Mouse (Mus musculus) stomach, embryonic 16.5 days (tissue): ENCODE measurements around the gene Slc27a3. TPM values are rescaled to one million over a fixed set of nuclear protein-coding genes. Genes with fewer than 3 reads are reported as not detected.
A peak's percentile ranks its signal among the peaks of the same experiment; 100 is the strongest.

Source experiments
- ATAC-seq: fragments of 200-750 bp; cut with Nextera tagmentation; 2 replicates; pipeline ENCODE4 v1.8.0; 2017; ENCODE audit warnings: moderate number of reproducible peaks, moderate TSS enrichment; ENCODE audit not compliant: insufficient read depth, low FRiP score
- H3K27ac ChIP-seq: fragments of 300-500 bp; sonication (generic); 2 replicates; pipeline ENCODE4 v1.5.1; 2014; ENCODE audit warnings: low read length
- H3K27me3 ChIP-seq: fragments of 300-500 bp; sonication (generic); 2 replicates; pipeline ENCODE4 v1.6.1; 2014; ENCODE audit warnings: low read length, control low read depth, mixed read lengths; ENCODE audit not compliant: control insufficient read depth, insufficient read depth
- H3K36me3 ChIP-seq: fragments of 300-500 bp; sonication (generic); 2 replicates; pipeline ENCODE4 v1.6.1; 2014; ENCODE audit warnings: low read length; ENCODE audit not compliant: control insufficient read depth, insufficient read depth
- H3K4me1 ChIP-seq: fragments of 300-500 bp; sonication (generic); 2 replicates; pipeline ENCODE4 v1.6.1; 2014; ENCODE audit warnings: low read length, control low read depth, mixed read lengths; ENCODE audit not compliant: control insufficient read depth, insufficient read depth
- H3K4me2 ChIP-seq: fragments of 300-500 bp; sonication (generic); 2 replicates; pipeline ENCODE4 v1.6.1; 2014; ENCODE audit warnings: low read depth, low read length, mixed read lengths
- H3K4me3 ChIP-seq: fragments of 300-500 bp; sonication (generic); replicated peaks from 2 replicates; pipeline ENCODE4 v1.5.1; 2014; ENCODE audit warnings: mild to moderate bottlenecking, low read length
- H3K9ac ChIP-seq: fragments of 300-500 bp; sonication (generic); 2 replicates; pipeline ENCODE4 v1.6.1; 2014; ENCODE audit warnings: low read length
- H3K9me3 ChIP-seq: fragments of 300-500 bp; sonication (generic); replicated peaks from 2 replicates; pipeline ENCODE4 v1.6.1; 2016; ENCODE audit warnings: low read length, control low read depth; ENCODE audit not compliant: control insufficient read depth
- WGBS: fragments of 180-500 bp; shearing (Covaris S2); extraction: QIAGEN DNeasy Blood & Tissue Kit; methylation state at CpG from one replicate; pipeline ENCODE4 v1.1.7; 2014; 5-methylcytosine and 5-hydroxymethylcytosine counted together
- polyA plus RNA-seq: library from polyadenylated mRNA; unstranded; fragments of >200 nt; fragmentation: Nextera tagmentation; extraction: Ambion mirVana; gene quantifications from 2 replicates; pipeline ENCODE4 v1.2.1, GENCODE M21; 2015

Slc27a3 gene
- polyA plus RNA-seq, 1 experiment from 2014 or later = 10.1 TPM

DNA sequence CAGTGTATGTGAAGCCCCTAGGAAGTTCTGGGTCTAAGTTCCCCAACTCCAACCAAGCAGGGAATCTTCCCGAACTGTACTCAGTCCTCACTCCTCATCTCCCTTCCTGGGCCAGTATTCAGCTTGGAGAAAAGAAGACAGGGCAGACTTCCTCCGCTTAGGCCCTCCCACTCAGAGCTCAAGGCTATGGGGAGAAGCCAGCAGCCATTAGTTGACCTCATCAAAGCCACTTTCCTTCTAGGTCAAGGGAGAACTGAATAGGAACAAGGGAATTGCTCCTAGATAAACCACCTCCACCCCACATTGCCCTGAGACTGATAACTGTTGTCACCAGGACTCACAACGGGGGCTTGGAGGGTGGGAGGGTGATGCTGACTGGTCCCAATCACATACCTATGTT is 14.4 kb upstream of the Slc27a3 start:
- 82% methylated on average over 3 of the region's 3 CpGs for WGBS
- H3K4me3 ChIP-seq = no peak overlapping the region
- H3K9ac ChIP-seq = no peak overlapping the region
- H3K9me3 ChIP-seq = no peaks in the 10 kb centered on the region
- no peaks in the 10 kb centered on the region for H3K27me3 ChIP-seq
- H3K4me1 ChIP-seq = no peaks in the 10 kb centered on the region
- H3K27ac ChIP-seq = no peak overlapping the region
- ATAC-seq = no peak
- H3K36me3 ChIP-seq = peaks cover 36% of the 10 kb centered on the region
- H3K4me2 ChIP-seq = no peak overlapping the region

DNA sequence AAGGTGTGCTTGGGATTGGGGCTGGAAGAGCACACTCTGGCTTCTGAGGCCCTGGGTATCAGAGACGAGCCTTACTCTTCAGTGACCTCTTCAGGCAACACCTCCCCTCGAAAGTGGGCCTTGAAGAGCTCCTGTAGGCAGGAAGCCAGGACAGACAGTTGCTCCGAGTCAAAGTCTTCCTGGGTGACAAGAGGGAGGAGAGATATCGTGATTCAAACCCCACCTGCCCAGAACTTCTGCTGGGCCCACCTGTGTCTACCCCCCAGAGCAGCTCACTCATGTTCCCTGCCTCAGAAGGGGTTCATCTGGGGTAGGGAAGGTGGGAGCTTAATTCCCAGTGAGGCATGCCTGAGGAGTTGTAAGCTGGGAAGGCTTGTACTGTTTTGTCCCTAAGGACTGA is 11.3 kb upstream of the Slc27a3 start:
- H3K9me3 ChIP-seq = no peaks in the 10 kb centered on the region
- H3K36me3 ChIP-seq = peaks cover 27% of the 10 kb centered on the region
- no peak overlapping the region for H3K27ac ChIP-seq
- H3K4me2 ChIP-seq = no peak overlapping the region
- no peak for ATAC-seq
- H3K4me1 ChIP-seq = no peaks in the 10 kb centered on the region
- H3K4me3 ChIP-seq = no peak overlapping the region
- H3K27me3 ChIP-seq = no peaks in the 10 kb centered on the region
- H3K9ac ChIP-seq = no peak overlapping the region
- WGBS = 84% methylated on average over 4 of the region's 4 CpGs

DNA sequence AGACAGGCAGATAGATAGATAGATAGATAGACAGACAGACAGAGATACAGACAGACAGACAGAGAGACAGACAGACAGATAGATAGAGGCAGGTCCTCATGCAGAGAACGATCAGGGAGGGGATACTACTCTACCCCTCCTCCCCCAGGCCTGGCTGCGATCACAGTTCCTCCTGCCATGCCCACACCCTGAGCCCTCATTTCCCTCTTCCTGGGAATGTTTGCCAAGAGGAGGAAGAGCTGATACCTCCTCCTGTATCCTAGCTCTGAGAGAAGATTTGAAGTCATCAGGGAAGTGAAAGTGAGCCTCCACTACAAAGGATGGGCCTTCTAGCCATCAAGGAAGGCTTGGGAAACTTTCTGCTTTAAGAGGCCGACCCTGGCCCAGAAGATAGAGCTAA is 5.9 kb upstream of the Slc27a3 start:
- Histone ChIP-seq H3K36me3 (peaks cover 13% of the 10 kb centered on the region; the same call in 1 of the 2 replicates), H3K27ac (no peak overlapping the region)
- WGBS = 69% methylated on average over 3 of the region's 3 CpGs

DNA sequence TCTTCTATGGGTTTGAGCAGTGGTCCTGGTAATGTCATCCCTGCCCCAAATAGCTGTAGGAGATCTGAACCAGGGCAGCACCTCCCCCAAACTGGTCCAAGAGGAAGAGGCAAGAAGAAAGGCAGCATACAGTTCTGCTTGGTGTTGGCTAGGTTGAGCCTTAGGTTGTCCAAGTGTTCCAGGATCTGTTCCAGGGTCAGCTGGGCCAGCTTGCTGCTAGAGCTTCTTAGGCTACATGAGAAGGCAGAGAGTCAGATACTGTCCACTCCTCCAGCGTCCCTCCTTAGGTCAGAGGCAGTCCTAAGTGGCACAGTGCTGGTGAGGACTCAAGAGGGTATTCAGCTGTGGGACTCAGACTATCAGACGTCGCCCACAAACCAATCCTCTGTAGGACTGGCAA is 2.9 kb upstream of the Slc27a3 start:
- 88% methylated on average over 3 of the region's 3 CpGs for WGBS
- H3K9me3 ChIP-seq = no peaks in the 10 kb centered on the region
- ATAC-seq = no peak
- 0 out of 2 replicates have a peak, but pooled peaks cover 8% of the 10 kb centered on the region for H3K36me3 ChIP-seq
- no peak overlapping the region for H3K27ac ChIP-seq
- no peak overlapping the region for H3K4me3 ChIP-seq
- H3K4me2 ChIP-seq = no peak overlapping the region
- H3K4me1 ChIP-seq = peaks cover 26% of the 10 kb centered on the region
- no peaks in the 10 kb centered on the region for H3K27me3 ChIP-seq
- H3K9ac ChIP-seq = no peak overlapping the region

More for the DNA sequence above, 5.9 kb upstream of the Slc27a3 start:
- Histone ChIP-seq H3K9ac (no peak overlapping the region), H3K4me1 (peaks cover 2% of the 10 kb centered on the region; the same call in 1 of the 2 replicates), H3K9me3 (no peaks in the 10 kb centered on the region), H3K4me2 (no peak overlapping the region), H3K4me3 (no peak overlapping the region), H3K27me3 (no peaks in the 10 kb centered on the region)
- ATAC-seq = no peak

DNA sequence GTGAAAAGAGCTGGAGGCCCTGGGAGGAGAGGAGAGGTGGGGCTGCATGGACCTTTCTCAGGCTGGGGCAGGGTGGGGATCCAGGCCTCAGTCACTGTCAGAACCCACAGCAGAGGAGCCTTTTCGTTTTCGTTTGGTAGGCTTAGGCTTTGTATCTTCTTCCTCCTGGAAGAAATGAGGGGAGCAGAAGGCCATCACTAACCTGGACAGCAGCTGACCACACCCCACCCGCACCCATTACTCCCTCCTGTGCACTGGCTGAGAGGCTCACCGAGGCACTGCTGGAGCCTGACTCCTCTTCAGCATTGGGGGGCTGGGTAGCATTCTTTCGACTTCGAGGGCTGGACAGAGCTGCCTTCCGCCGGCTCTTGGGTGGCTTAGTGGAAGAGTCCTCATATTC is 2.2 kb upstream of the Slc27a3 start:
- H3K9me3 ChIP-seq = no peaks in the 10 kb centered on the region
- H3K4me3 ChIP-seq = no peak overlapping the region
- no peak overlapping the region for H3K4me2 ChIP-seq
- ATAC-seq = no peak
- 0 out of 2 replicates have a peak, but pooled peaks cover 4% of the 10 kb centered on the region for H3K36me3 ChIP-seq
- no peak overlapping the region for H3K27ac ChIP-seq
- no peak overlapping the region for H3K9ac ChIP-seq
- 86% methylated on average over 8 of the region's 8 CpGs for WGBS
- H3K27me3 ChIP-seq = no peaks in the 10 kb centered on the region
- peaks cover 26% of the 10 kb centered on the region for H3K4me1 ChIP-seq

DNA sequence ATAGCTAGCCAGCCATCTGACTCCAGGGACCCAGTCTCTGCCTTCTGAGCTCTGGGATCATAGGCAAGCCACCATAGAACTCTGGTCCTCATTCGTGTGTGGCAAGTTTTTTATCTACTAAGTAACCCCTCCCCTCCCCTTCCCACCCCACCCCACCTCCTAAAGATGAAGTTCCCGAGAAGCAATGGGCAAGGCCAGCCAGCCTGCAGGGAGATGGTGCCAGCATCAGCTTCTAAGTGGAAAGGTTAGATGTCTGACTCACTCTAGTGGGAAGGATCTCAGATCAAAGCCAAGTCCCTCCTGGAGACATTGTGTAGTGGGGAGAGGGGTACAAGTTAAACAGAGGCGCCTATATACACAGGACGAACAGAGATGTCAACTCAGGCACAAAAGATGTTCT is 1.3 kb upstream of the Slc27a3 start:
- WGBS = 58% methylated on average over 4 of the region's 4 CpGs
- Histone ChIP-seq H3K4me1 (peaks cover 26% of the 10 kb centered on the region), H3K36me3 (0 out of 2 replicates have a peak, but pooled peaks cover 3% of the 10 kb centered on the region), H3K9me3 (no peaks in the 10 kb centered on the region), H3K4me2 (no peak overlapping the region), H3K27ac (no peak overlapping the region), H3K4me3 (no peak overlapping the region), H3K27me3 (no peaks in the 10 kb centered on the region), H3K9ac (no peak overlapping the region)
- no peak for ATAC-seq

DNA sequence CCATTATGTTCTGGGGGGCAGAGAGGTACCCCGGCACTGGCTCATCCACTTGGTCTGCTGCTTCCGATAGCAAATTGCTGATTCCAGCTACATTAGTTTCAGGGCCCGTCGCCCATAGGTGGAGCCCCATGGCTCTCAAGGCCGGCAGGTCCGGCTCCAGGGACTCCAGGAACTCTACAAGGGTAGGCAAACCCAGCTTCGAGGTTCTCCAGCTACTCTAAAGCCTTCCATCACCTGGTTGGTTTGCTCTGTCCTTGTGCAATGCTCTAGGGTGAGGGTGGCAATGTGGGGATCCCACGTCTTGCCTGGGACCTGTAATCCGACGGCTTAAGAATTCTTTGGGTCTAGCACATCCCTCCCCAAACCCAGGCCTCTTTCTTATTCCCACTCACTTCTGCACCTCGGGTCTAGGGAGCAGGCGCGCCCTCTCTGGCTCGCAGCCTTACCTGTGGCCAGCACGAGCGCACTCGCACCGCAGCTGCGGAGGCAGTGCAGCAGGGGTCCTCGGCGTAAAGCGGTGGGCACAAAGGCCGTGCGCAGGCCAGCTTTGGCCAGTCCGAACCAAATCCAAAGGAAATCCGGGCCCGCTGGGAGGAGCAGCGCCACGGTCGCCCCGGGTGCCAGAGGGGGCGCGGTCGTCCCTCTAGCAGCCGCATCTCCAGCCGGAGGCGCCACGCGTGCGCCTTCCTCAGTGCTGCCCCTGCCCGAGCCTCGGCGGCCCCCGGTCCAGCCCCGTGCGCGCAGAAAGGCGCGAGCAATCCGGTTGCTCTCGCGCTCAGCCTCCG is 820 bp downstream of the Slc27a3 start:
- Histone ChIP-seq H3K36me3 (no peaks in the 10 kb centered on the region), H3K27ac (peak overlapping the region; percentile 48), H3K9ac (peak overlapping the region; percentile 84), H3K4me3 (peak overlapping the region; percentile 66), H3K4me2 (peak overlapping the region; percentile 95), H3K4me1 (peaks cover 26% of the 10 kb centered on the region), H3K27me3 (no peaks in the 10 kb centered on the region), H3K9me3 (no peaks in the 10 kb centered on the region)
- WGBS = 5% methylated on average over 53 of the region's 53 CpGs
- peak; percentile 54; the same call in 1 of the 2 replicates for ATAC-seq

DNA sequence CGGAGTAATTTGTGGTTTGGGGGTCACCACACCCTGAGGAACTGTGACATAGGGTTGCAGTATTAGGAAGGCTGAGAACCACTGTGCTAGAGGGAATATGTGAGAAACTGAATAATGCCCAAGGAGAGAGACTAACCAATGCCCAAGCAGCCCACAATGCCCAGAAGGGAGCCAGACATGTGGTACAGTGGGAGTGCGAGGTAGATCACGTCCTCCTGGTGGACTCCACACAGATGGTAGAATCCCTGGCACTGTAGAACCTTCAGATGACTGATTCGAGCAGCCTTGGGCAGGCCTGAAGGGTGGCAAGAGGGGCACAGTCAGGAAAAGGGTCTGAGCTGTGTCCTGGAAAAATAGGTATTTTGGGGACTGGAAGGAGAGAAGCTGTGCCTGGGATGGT is 1.5 kb downstream of the Slc27a3 start:
- Histone ChIP-seq H3K27ac (no peak overlapping the region), H3K4me3 (peak overlapping the region; percentile 66), H3K27me3 (no peaks in the 10 kb centered on the region), H3K9me3 (no peaks in the 10 kb centered on the region), H3K4me1 (peaks cover 26% of the 10 kb centered on the region), H3K36me3 (no peaks in the 10 kb centered on the region), H3K4me2 (peak overlapping the region; percentile 95), H3K9ac (peak overlapping the region; percentile 84)
- no peak for ATAC-seq
- WGBS = 80% methylated on average over 4 of the region's 4 CpGs

DNA sequence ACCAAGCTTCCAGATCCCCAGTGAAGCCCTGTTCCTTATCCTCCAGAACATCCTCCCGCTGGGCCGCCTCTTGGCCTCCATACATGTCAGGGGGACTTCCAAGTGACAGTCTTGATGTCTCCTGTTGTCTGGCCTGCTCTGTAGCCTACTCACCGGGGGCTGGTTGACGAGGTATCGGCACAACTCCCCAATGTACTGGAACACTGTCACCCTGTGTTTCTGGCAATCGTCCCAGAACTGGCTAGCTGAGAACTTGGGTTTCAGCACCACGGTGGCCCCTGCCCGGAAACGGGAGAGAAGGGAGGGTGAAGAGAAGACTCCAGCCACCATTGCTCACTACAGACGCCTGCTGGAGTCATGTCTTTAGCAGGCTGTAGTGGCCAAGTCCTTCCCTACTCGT is 2.3 kb downstream of the Slc27a3 start:
- H3K27ac ChIP-seq = no peak overlapping the region
- ATAC-seq = no peak
- no peaks in the 10 kb centered on the region for H3K9me3 ChIP-seq
- H3K4me2 ChIP-seq = no peak overlapping the region
- no peak overlapping the region for H3K4me3 ChIP-seq
- H3K36me3 ChIP-seq = no peaks in the 10 kb centered on the region
- no peaks in the 10 kb centered on the region for H3K27me3 ChIP-seq
- no peak overlapping the region for H3K9ac ChIP-seq
- WGBS = 54% methylated on average over 11 of the region's 11 CpGs
- peaks cover 26% of the 10 kb centered on the region for H3K4me1 ChIP-seq
